Mouse (Mus musculus) hindbrain, embryonic 16.5 days (tissue): ENCODE results near the gene Tmem132a. TPM values are rescaled to one million over a fixed set of nuclear protein-coding genes. Genes with fewer than 3 reads are reported as not detected.

ENCODE experiments used
- ATAC-seq: fragments of 200-750 bp; cut with Nextera tagmentation; 2 replicates; pipeline ENCODE4 v1.8.0; 2017; ENCODE audit warnings: moderate TSS enrichment, moderate library complexity
- H3K27ac ChIP-seq: fragments of 300-500 bp; sonication (generic); 2 replicates; pipeline ENCODE4 v1.5.1; 2014; ENCODE audit warnings: low read depth, mild to moderate bottlenecking, control low read depth, low read length, moderate library complexity
- H3K27me3 ChIP-seq: fragments of 300-500 bp; sonication (generic); replicated peaks from 2 replicates; pipeline ENCODE4 v1.6.1; 2014; ENCODE audit warnings: low read length; ENCODE audit not compliant: control insufficient read depth, insufficient read depth
- H3K36me3 ChIP-seq: fragments of 300-500 bp; sonication (generic); 2 replicates; pipeline ENCODE4 v1.6.1; 2014; ENCODE audit warnings: mild to moderate bottlenecking, low read length, moderate library complexity, mixed read lengths; ENCODE audit not compliant: control insufficient read depth, insufficient read depth
- H3K4me1 ChIP-seq: fragments of 300-500 bp; sonication (generic); 2 replicates; pipeline ENCODE4 v1.6.1; 2014; ENCODE audit warnings: low read depth, low read length; ENCODE audit not compliant: control insufficient read depth, insufficient read depth
- H3K4me2 ChIP-seq: fragments of 300-500 bp; sonication (generic); 2 replicates; pipeline ENCODE4 v1.6.1; 2014; ENCODE audit warnings: mild to moderate bottlenecking, low read length, control low read depth, moderate library complexity
- H3K4me3 ChIP-seq: fragments of 300-500 bp; sonication (generic); 2 replicates; pipeline ENCODE4 v1.5.1; 2014; ENCODE audit warnings: mild to moderate bottlenecking, low read length, control low read depth, moderate library complexity
- H3K9ac ChIP-seq: fragments of 300-500 bp; sonication (generic); 2 replicates; pipeline ENCODE4 v1.6.1; 2014; ENCODE audit warnings: low read depth, mild to moderate bottlenecking, control low read depth, low read length, moderate library complexity
- H3K9me3 ChIP-seq: fragments of 300-500 bp; sonication (generic); 2 replicates; pipeline ENCODE4 v1.6.1; 2014; ENCODE audit warnings: mild to moderate bottlenecking, low read length, moderate library complexity; ENCODE audit not compliant: control insufficient read depth
- WGBS: fragments of 180-500 bp; shearing (Covaris S2); extraction: QIAGEN DNeasy Blood & Tissue Kit; methylation state at CpG from one replicate; pipeline ENCODE4 v1.1.7; 2014; 5-methylcytosine and 5-hydroxymethylcytosine counted together
- polyA plus RNA-seq: library from polyadenylated mRNA; unstranded; fragments of >200 nt; fragmentation: Nextera tagmentation; extraction: Ambion mirVana; gene quantifications from 2 replicates; pipeline ENCODE4 v1.2.1, GENCODE M21; 2015

The Tmem132a gene
- polyA plus RNA-seq: 180 and 196 TPM in 2 replicates

DNA sequence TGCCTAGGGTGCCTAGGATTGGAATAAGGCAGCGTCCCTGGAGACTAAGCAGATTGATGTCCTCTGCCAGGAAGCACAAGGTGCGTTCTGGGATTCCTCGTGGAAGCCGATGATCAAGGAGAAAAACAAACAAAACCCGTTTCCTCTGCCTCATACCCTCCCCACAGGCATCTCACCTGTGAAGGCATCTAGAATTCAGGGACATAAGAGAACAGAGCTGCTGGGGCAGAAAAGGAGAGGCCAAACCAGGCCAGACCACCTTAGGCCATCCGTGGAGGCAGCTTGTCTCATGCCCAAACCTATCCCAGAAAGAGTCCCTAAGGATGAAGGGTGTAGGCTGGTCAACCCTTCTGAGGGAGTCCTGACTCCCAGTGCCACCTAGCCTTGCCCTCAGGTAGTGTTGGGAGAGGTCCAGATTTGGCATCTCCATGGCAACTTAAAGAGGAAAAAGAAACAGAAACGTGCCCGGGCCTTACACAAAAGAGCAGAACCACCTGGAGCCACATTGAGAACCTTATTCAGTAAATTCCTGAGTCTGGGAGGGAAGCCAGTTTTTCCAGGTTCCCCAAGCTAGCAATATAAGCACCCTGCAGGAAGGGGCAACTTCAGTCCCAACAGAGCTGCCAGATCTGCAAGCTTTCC lies at the start of gene Tmem132a:
TSS of gene Tmem132a (minus strand) at position 55 of the 642 bp plus-strand sequence.
- WGBS: 3% methylated on average over 8 of the region's 8 CpGs
- peaks cover 38% of the 10 kb centered on the region for H3K36me3 ChIP-seq
- peaks cover 22% of the 10 kb centered on the region for H3K4me1 ChIP-seq
- ATAC-seq: peak; percentile 58
- H3K27me3 ChIP-seq: no peaks in the 10 kb centered on the region
- H3K4me3 ChIP-seq: peak within 1 kb of the TSS; percentile 85
- peak within 1 kb of the TSS; percentile 95 for H3K9ac ChIP-seq
- H3K4me2 ChIP-seq: peak within 1 kb of the TSS; percentile 82
- peak within 1 kb of the TSS; percentile 88 for H3K27ac ChIP-seq
- H3K9me3 ChIP-seq: no peaks in the 10 kb centered on the region

GRCm38 (mm10) chr19:10918321-10918991 lies 48.7 kb upstream of the Tmem132a start:
- H3K4me2 ChIP-seq: no peak overlapping the region
- peak; percentile 82 for ATAC-seq
- WGBS: 88% methylated on average over 10 of the region's 10 CpGs
- no peaks in the 10 kb centered on the region for H3K9me3 ChIP-seq
- no peak overlapping the region for H3K4me3 ChIP-seq
- no peaks in the 10 kb centered on the region; the same call in 1 of the 2 replicates for H3K4me1 ChIP-seq
- H3K27me3 ChIP-seq: no peaks in the 10 kb centered on the region
- H3K36me3 ChIP-seq: no peaks in the 10 kb centered on the region
- H3K27ac ChIP-seq: no peak overlapping the region
- no peak overlapping the region for H3K9ac ChIP-seq

DNA sequence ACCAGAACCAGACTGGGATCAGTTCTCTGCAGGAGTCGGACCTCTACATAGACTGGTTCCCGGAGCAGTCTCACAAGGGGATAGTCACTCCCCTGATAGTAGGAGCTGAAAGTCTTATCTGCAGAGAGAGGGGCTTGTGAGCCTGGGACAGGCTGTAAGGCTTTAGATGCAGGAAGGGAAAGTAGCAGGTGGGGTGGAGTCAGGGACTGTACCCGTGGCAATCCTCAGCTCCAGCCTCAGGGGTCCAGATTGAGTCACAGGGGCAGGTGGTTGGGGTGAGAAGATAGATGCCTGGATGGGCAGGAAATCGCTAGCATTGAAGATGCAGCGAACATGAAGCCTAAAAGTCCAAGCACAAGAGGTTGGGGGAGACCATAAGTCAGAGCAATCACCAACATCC lies 46.8 kb upstream of the Tmem132a start:
- ATAC-seq: no peak
- Histone ChIP-seq H3K4me1 (no peaks in the 10 kb centered on the region; the same call in 1 of the 2 replicates), H3K27ac (no peak overlapping the region), H3K4me3 (no peak overlapping the region), H3K27me3 (no peaks in the 10 kb centered on the region), H3K9ac (no peak overlapping the region), H3K9me3 (no peaks in the 10 kb centered on the region), H3K36me3 (no peaks in the 10 kb centered on the region), H3K4me2 (no peak overlapping the region)
- 57% methylated on average over 5 of the region's 5 CpGs for WGBS

DNA sequence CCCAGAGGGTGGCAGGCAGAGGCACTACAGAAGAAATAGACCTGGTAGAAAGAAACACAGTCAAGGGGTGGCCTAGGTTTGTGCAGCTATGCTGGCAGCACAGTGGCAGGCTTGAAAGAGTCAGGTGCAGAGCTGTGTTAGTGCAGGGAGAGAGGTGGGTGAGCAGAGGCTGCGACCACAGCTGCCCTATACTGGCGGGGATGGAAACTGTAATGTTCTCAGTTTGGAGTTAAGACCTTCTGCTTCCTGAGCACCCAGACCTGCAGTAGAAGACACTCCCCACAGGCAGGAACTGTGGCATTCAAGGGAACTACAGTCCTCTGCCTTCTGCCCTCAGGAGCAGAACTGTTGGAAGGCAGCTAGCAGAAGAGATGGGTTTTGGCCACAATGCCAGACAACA lies 45.1 kb upstream of the Tmem132a start:
- no peak overlapping the region for H3K4me2 ChIP-seq
- 86% methylated on average over 2 of the region's 2 CpGs for WGBS
- no peak for ATAC-seq
- H3K27ac ChIP-seq: no peak overlapping the region
- no peaks in the 10 kb centered on the region for H3K9me3 ChIP-seq
- H3K4me1 ChIP-seq: no peaks in the 10 kb centered on the region; the same call in 1 of the 2 replicates
- no peak overlapping the region for H3K9ac ChIP-seq
- no peak overlapping the region for H3K4me3 ChIP-seq
- H3K27me3 ChIP-seq: no peaks in the 10 kb centered on the region
- no peaks in the 10 kb centered on the region for H3K36me3 ChIP-seq

DNA sequence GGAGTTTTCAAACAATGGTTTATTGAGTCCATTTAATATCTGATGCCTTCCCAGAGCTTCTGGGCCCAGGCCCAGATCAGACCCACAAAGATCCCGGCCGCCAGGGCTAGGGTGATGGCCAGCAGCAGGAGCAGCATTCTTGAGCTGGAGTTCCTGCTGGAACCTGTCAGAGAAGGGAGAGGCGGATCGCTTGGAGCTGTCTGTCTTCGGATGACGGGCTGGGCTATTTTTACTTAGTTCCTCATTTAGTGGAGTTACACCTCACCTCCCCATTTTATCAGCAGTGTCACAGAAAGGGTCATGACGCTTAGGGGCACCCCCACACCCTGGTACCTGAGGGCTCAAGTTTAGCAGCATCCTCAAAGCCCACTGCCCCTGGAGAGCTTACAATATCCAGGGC lies 44.6 kb upstream of the Tmem132a start:
- H3K9ac ChIP-seq: no peak overlapping the region
- H3K36me3 ChIP-seq: no peaks in the 10 kb centered on the region
- H3K4me2 ChIP-seq: no peak overlapping the region
- no peak for ATAC-seq
- H3K27me3 ChIP-seq: no peaks in the 10 kb centered on the region
- no peak overlapping the region for H3K4me3 ChIP-seq
- H3K4me1 ChIP-seq: no peaks in the 10 kb centered on the region; the same call in 1 of the 2 replicates
- H3K27ac ChIP-seq: no peak overlapping the region
- WGBS: 83% methylated on average over 7 of the region's 7 CpGs
- no peaks in the 10 kb centered on the region for H3K9me3 ChIP-seq

- Histone ChIP-seq H3K27me3 (no peaks in the 10 kb centered on the region), H3K4me1 (no peaks in the 10 kb centered on the region), H3K27ac (no peak overlapping the region), H3K4me2 (no peak overlapping the region), H3K9ac (no peak overlapping the region), H3K9me3 (no peaks in the 10 kb centered on the region), H3K36me3 (peaks cover 14% of the 10 kb centered on the region), H3K4me3 (no peak overlapping the region)
- WGBS: 87% methylated on average over 6 of the region's 6 CpGs
- ATAC-seq: no peak
Observed at GRCm38 (mm10) chr19:10909087-10909721, 39.5 kb upstream of the Tmem132a start.

DNA sequence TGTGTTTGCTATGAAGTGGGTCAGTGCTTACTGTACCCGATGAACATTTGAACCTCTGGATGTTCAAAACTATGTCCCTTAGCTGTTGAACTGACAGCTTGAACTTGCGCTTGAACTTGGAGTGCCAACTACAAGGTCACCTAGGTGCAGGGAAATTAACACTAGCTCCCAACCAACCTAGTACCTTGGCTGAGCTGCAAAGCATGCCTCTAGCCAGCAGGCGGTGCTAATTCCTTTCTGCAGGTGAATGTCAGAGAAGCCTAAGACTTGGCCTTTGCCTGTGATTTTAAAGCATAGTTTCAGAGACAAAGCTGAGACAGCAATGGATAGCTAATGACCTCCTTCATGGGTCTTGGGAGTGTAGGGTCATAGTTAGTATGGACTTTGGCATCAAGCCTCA lies 38.2 kb upstream of the Tmem132a start:
- Histone ChIP-seq H3K27ac (no peak overlapping the region), H3K9ac (no peak overlapping the region), H3K9me3 (no peaks in the 10 kb centered on the region), H3K4me1 (no peaks in the 10 kb centered on the region), H3K4me2 (no peak overlapping the region), H3K27me3 (no peaks in the 10 kb centered on the region), H3K36me3 (peaks cover 27% of the 10 kb centered on the region), H3K4me3 (no peak overlapping the region)
- 59% methylated on average over 3 of the region's 3 CpGs for WGBS
- ATAC-seq: peak; percentile 60

GRCm38 (mm10) chr19:10905728-10906000 lies 35.9 kb upstream of the Tmem132a start:
- no peak overlapping the region for H3K4me3 ChIP-seq
- peaks cover 48% of the 10 kb centered on the region for H3K36me3 ChIP-seq

GRCm38 (mm10) chr19:10904927-10905727 lies 35.4 kb upstream of the Tmem132a start:
- peaks cover 54% of the 10 kb centered on the region for H3K36me3 ChIP-seq
- H3K9me3 ChIP-seq: no peaks in the 10 kb centered on the region
- no peak overlapping the region for H3K9ac ChIP-seq
- H3K4me3 ChIP-seq: no peak overlapping the region
- H3K4me2 ChIP-seq: no peak overlapping the region
- peak overlapping the region; percentile 20; the same call in 1 of the 2 replicates for H3K27ac ChIP-seq
- no peaks in the 10 kb centered on the region for H3K4me1 ChIP-seq
- ATAC-seq: peak; percentile 60
- no peaks in the 10 kb centered on the region for H3K27me3 ChIP-seq
- WGBS: 62% methylated on average over 7 of the region's 7 CpGs

More at GRCm38 (mm10) chr19:10905728-10906000, 35.9 kb upstream of the Tmem132a start:
- no peaks in the 10 kb centered on the region for H3K9me3 ChIP-seq
- 85% methylated on average over 5 of the region's 5 CpGs for WGBS
- H3K4me2 ChIP-seq: no peak overlapping the region
- no peaks in the 10 kb centered on the region for H3K4me1 ChIP-seq
- peak overlapping the region; percentile 20; the same call in 1 of the 2 replicates for H3K27ac ChIP-seq
- H3K9ac ChIP-seq: no peak overlapping the region
- ATAC-seq: no peak
- H3K27me3 ChIP-seq: no peaks in the 10 kb centered on the region
